19 mouse cellular contexts compared by ENCODE assay signal in the genomic region with DNA sequence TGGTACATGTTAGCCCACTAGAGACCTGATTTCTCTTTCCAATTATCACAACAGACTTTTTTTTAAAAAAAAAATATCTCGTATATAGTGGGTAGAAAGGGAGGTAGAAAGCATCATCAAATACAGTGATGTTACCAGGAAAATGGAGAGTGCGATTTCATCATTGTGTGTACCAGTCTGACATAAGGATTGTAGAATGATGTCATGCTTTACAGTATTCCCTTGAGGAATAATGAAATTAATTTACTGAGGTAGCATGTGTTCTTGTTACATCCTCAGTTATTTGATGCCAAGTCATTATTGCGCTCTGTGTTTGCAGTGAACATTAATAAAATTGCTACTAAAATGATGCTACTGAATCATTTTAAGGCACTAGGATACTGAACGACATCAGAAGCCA.
"Had no signal": no experiment of that assay in that cellular context is flagged by ENCODE, and none has a peak within 500 bp of the region (broad histone marks: within the 10 kb centered on the region; RNA-seq: fewer than 3 reads in every experiment).

No protein-coding gene starts in this region.

- H3K4me3 ChIP-seq: midbrain, embryonic 10.5 days; midbrain, embryonic 12.5 days; myocyte; neural tube, embryonic 13.5 days had no signal

- H3K27ac ChIP-seq: liver, embryonic 14.5 days; midbrain, embryonic 10.5 days; midbrain, embryonic 12.5 days; neural tube, embryonic 13.5 days had no signal

- H3K4me1 ChIP-seq: midbrain, embryonic 10.5 days; midbrain, embryonic 12.5 days; neural tube, embryonic 13.5 days had no signal

- DNase-seq: lung, adult 18-20 months; lung, embryonic 14.5 days; lung, postnatal 10 days; lung, postnatal 4 days; midbrain, embryonic 14.5 days; retina, postnatal 1 day; right cerebral cortex, adult 18-20 months; right cerebral cortex, postnatal 25 days; right cerebral cortex, postnatal 4 days; spleen, adult 18-20 months; thymus, adult 18-20 months; thymus, postnatal 14 days; thymus, postnatal 36 days had no signal

- H3K27me3 ChIP-seq: midbrain, embryonic 12.5 days; neural tube, embryonic 13.5 days had no signal

- ATAC-seq: midbrain, embryonic 16.5 days had no signal

- H3K9ac ChIP-seq: liver, embryonic 14.5 days; lung, embryonic 14.5 days; midbrain, embryonic 12.5 days; neural tube, embryonic 13.5 days had no signal

- H3K4me2 ChIP-seq: lung, embryonic 14.5 days; midbrain, embryonic 12.5 days; neural tube, embryonic 13.5 days had no signal

- H3K9me3 ChIP-seq: midbrain, embryonic 10.5 days; midbrain, embryonic 12.5 days; neural tube, embryonic 13.5 days had no signal

- H3K36me3 ChIP-seq: midbrain, embryonic 10.5 days; midbrain, embryonic 12.5 days; neural tube, embryonic 13.5 days had no signal
